Mouse (Mus musculus): ENCODE measurements around the gene Polr3f.

The Polr3f gene

DNA sequence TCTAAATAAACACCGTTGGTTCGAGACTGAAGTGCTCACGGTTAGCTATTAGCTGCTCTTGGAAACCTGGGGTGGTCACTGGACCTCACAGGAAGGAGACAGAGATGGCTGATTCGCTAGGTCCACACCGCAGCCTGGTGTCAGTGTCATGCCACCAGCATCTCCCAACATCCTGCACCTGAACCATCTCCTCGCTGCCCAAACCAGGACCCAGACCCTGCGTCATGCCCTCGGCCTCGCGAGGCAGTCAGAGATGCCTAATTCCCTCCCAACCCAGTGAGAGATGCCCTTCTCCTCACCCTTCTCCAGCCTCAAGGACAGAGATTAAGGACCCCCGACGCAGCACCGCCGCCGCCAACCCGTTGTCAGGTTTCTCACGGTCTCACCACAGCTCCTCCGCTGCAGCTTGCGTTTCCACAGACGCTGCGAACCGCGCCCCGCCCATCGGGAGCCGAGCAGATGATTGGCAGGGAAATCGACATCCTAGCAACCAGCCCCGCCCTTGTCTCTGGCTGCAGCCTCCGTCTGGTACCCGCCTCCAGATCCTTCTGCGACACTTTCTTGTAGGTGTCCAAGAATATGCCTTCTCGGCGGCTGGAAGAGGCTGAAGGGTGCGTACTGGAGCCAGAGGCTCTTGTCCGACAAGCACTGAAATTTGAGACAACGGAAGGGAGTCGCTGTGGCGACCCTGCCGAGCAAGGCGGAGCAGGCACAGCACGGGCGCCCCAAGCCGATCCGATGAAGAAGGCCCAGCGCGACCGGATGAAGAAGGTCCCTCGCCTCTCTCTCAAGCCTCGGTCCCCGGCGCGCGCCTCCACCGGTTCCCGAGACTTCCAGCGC lies at the start of gene Polr3f, which contains the start of gene Dzank1:
Polr3f (plus strand) TSS at position 738 of the 840 bp plus-strand sequence.
Dzank1 (minus strand) TSS at position 434 of the 840 bp plus-strand sequence.
- DNase-seq (ENCODE audit: low spot score): peak; percentile 95

- no peak for DNase-seq (ENCODE audit: low spot score)
Observed at GRCm38 (mm10) chr2:144479421-144479820, 48.1 kb upstream of the Polr3f start.

- DNase-seq (ENCODE audit: low spot score): no peak
Observed at GRCm38 (mm10) chr2:144484084-144484483, 43.4 kb upstream of the Polr3f start.

DNA sequence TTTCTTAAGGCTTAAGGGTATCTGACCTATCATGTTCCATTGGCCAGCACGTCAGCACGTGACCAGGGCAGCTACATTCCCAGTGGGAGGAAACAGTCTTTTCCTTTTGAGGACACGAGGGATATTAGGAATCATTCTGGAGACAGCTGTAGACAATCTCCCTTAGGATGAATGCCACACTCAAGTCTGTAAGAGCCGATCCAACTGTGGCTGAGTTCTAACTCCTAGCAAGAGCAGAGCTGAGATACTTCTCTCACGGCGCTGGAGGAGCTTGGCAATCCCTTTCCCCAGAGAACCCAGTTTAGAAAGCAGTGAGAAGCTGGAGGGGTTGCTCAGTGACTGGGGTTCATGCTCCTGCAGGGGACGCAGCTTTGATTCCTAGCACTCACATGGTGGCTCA lies 42.1 kb upstream of the Polr3f start:
- DNase-seq (ENCODE audit: low spot score): no peak

- no peak for DNase-seq (ENCODE audit: low spot score)
Observed at GRCm38 (mm10) chr2:144487476-144487875, 40.0 kb upstream of the Polr3f start.

GRCm38 (mm10) chr2:144489342-144489741 lies 38.2 kb upstream of the Polr3f start:
- no peak for DNase-seq (ENCODE audit: low spot score)

GRCm38 (mm10) chr2:144502134-144502533 lies 25.4 kb upstream of the Polr3f start:
- no peak for DNase-seq (ENCODE audit: low spot score)

GRCm38 (mm10) chr2:144514619-144515018 lies 12.9 kb upstream of the Polr3f start:
- no peak for DNase-seq (ENCODE audit: low spot score)

DNA sequence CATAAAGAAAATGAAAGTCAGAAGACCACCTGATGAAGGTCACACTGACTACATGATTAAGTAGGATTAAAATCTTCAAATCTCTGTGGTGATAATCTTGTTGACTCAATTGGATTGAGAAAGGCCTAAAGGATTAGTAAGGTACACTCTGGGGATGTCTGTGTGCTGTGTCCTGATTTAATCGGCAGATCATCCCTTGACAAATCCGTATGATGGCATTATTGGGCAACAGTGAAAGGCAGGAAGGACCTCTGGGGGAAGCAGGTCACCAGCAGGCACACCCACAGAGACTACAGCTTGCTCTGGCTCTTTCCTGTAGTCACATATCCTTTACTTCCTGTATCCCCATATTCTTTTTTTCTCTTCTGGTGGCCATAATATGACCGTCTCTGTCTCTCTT lies 7.7 kb upstream of the Polr3f start:
- no peak for DNase-seq (ENCODE audit: low spot score)

DNA sequence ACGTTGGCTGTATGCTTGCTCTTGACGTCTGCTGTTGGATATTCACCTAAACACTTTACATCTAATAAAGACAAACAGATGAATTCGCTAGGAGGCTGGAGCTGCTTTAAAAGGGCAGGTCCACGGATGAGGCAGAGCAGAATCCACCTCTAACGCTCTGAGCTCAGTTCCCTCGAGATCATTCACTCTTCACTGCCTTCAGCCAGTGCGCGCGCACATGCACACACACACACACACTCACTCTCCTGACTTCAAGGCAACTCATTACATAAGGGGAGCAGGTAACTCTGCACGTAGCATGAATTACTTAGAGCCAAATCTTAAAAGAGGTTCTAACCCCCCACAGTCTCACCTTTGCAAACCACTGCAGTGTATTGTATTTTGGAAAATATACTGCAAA lies 1.7 kb upstream of the Polr3f start:
- no peak for DNase-seq (ENCODE audit: low spot score)

DNA sequence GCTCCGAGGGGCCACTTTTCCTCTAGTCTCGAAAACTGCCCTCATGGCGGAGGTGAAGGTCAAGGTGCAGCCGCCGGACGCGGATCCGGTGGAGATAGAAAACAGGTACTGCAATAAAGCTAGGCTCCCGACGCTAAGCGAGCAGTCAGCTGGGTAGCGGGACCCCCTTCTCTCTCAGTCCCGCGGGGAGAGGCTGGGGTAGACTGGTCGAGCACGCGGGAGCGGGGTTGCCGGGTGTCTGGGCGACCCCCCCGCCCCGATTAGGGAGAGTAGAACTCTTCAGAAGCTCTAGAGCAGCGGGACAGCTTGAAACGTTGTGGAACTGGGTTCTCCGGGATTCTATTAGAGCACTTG lies 280 bp downstream of the Polr3f start:
- no peak for DNase-seq (ENCODE audit: low spot score)

DNA sequence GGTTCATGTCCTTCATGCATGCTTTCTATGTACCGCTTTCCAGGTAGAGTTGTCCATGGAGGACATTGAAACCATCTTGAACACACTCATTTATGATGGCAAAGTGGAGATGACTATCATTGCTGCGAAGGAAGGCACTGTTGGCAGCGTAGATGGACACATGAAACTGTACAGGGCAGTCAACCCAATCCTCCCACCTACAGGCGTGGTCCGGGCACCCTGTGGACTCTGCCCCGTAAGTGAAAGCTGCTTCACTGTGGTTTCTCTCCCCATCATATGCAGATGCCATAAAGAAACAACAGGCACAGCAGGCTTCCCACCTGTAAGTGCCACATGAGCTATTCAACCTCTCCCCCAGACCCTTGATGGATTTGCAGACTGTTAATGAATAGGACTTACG lies 9.6 kb downstream of the Polr3f start:
- no peak for DNase-seq (ENCODE audit: low spot score)

DNA sequence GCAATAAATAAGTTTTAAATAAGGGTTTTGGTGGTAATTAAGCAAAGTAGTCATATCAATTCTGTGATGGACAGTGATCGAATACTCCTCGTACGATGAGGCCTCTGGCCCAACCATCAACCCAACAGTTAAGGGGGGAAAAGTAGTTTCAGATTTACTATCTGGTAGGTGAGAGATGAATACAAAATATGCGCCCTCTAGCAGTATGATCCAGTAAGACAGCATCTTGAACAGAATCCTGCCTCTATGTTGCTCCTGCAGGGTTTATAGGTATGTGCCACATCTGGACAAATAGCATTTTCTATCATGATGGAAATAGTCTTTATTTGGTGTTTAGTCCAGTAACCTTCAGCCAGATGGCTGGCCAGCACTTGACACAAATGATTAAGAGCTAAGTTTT lies 13.7 kb downstream of the Polr3f start:
- no peak for DNase-seq (ENCODE audit: low spot score)

DNA sequence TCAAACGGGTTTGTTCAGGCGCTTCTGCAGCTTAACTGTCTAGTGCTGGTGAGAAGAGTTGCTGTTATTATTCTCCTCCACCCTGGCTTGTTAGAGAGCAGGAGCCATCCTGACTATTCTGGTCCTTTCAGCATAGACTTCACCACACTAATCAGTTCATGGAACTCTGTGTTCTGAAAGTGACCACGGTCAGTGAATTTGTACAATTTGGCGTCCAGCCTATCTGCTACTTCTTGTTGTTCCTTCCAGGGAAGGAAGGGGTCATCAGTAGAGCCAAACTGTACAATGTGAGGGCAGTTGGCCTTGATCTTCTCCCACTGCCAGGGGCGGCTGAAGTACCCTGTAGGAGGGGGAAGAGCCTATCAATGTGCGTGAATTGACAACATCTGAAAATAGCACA lies 16.2 kb downstream of the Polr3f start:
- peak; percentile 13 for DNase-seq (ENCODE audit: low spot score)

- peak; percentile 7 for DNase-seq (ENCODE audit: low spot score)
Observed at GRCm38 (mm10) chr2:144544630-144545029, 17.1 kb downstream of the Polr3f start.

DNA sequence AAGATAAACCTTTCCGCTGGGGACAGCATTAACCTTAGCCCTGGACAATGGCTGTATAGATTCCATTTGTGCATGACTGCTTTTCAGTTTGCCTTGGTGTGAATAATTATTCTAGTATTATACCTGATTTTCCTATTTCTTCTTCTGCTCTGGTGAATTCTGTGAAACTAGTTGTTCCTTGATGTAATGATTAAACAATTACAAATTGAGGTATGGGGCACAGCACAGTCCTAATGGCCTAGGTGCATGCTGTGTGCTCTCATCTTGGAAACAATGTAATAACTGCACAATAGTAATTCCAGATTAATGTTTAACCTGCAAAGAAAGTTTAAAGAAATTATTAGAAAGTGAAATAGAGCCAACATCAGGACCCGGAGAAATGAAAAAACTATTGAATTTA lies 17.5 kb downstream of the Polr3f start:
- DNase-seq (ENCODE audit: low spot score): no peak

DNA sequence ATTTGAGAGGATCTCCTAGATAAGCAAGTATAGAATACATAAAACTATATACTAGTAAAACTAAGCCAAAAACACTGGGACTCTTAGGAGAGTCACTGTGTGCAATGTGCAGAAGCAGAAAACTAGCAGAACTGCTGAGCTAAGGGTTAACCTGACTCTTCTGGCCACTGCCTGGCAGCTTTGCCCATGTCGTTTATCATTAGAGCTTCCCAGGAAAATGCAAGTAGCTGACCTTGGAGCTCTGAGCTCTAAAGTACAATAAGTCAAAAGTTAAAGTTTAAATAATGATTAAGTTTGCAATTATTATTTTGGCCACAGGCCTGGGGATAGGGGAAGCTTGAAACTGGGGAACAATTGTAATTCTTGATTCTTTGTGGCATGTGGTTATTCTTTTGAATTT lies 18.0 kb downstream of the Polr3f start:
- DNase-seq (ENCODE audit: low spot score): no peak

GRCm38 (mm10) chr2:144547559-144547958 lies 20.0 kb downstream of the Polr3f start:
- no peak for DNase-seq (ENCODE audit: low spot score)

DNA sequence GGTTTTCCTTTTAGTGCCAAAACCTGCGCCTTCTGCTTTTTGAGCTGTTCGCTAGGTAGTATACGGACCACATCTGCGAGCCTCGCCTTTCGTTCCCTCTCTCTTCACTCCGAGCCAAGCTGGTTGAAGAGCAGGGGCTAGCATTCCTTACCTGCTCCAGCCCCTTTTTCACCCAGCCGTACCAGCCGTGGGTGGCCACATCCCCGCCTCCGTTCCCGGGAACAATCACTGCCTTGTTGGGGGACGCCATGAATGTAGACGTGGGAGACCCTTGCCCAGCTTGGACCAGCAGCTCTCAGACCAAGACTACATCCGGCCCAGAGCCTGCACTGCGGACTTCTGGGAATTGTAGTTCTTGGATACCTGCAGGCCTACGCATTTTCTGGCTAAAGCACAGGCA lies 23.0 kb downstream of the Polr3f start, which contains the start of gene Rbbp9:
Rbbp9 (minus strand) TSS at position 341 of the 400 bp plus-strand sequence.
- DNase-seq (ENCODE audit: low spot score): peak; percentile 35

DNA sequence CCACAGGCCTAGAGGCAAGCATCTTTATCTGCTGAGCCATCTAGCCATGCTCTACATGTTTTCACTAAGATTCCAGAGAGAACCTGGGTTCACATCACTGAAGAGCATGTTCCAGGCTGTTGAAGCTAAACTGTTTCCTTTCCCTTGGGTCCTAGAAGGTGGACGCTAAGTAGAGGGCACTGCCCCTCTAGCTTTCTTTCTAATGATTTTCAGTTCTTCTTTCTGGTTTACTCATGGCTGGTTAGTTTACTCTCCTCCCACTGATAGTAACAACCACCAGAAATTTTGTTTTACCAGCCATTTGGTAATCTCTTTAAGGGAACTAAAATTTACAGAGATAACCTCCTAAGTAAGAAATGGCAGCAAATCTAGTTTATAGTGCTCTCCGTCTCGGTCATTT lies 26.4 kb downstream of the Polr3f start:
- DNase-seq (ENCODE audit: low spot score): no peak

GRCm38 (mm10) chr2:144555286-144555819 lies 27.8 kb downstream of the Polr3f start:
- DNase-seq (ENCODE audit: low spot score): no peak

DNA sequence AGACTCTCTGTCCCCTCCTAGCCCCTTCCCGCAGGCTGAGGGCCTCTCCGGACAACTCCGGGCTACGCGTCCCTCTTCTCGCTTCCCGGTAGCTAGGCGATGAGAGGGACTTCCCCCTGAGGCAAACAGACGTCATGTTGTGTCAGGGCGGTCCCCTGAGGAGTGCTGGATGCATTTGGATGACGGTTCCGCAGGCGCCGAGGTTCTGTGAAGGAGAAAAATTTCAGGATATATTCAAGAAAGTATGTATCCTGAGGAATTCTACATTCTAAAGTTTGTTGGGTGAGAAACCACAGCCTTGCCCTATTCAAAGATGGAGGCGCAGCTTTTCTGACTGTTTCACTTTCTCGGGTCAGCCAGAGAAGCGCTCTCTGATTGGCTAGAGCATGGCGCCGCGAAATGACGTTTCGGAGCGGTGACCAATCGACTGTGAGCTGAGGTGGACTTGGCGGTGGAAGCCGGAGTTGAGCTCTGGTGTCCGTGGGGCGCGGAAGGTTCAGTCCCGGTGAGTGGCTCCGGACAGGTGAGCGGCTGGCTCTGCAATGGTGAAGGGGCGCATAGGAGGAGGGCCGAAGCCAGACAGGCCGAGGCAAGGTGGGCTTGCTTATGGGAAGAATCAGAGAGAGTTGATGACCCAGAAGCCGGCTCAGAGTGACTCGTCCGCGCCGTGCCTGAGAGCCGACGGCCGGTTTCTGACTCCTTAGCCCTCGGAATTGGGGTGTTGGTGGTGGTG lies 28.5 kb downstream of the Polr3f start, which contains the start of gene Sec23b:
Sec23b (plus strand) TSS at position 410 of the 733 bp plus-strand sequence.
- peak; percentile 93 for DNase-seq (ENCODE audit: low spot score)

- DNase-seq (ENCODE audit: low spot score): no peak
Observed at GRCm38 (mm10) chr2:144588723-144589122, 61.2 kb downstream of the Polr3f start.

Data from ovary, adult 18-20 months (tissue).